Mouse (Mus musculus): ENCODE results near the gene Sdc3.

Sdc3 gene

GRCm38 (mm10) chr4:130794771-130795170 lies 2.4 kb downstream of the Sdc3 start:
- no peak for DNase-seq

GRCm38 (mm10) chr4:130795970-130796369 lies 3.6 kb downstream of the Sdc3 start:
- DNase-seq: no peak

GRCm38 (mm10) chr4:130797201-130798051 lies 5.1 kb downstream of the Sdc3 start:
- peak; percentile 47 for DNase-seq

GRCm38 (mm10) chr4:130798416-130798815 lies 6.1 kb downstream of the Sdc3 start:
- DNase-seq: no peak

- no peak for DNase-seq
Observed at GRCm38 (mm10) chr4:130799118-130799517, 6.8 kb downstream of the Sdc3 start.

GRCm38 (mm10) chr4:130799582-130799981 lies 7.2 kb downstream of the Sdc3 start:
- DNase-seq: no peak

- DNase-seq: no peak
Observed at GRCm38 (mm10) chr4:130800147-130800546, 7.8 kb downstream of the Sdc3 start.

- DNase-seq: no peak
Observed at GRCm38 (mm10) chr4:130801198-130801597, 8.9 kb downstream of the Sdc3 start.

GRCm38 (mm10) chr4:130801624-130802329 lies 9.4 kb downstream of the Sdc3 start:
- DNase-seq: no peak

- no peak for DNase-seq
Observed at GRCm38 (mm10) chr4:130803591-130803990, 11.3 kb downstream of the Sdc3 start.

GRCm38 (mm10) chr4:130804292-130804691 lies 12.0 kb downstream of the Sdc3 start:
- no peak for DNase-seq

- no peak for DNase-seq
Observed at GRCm38 (mm10) chr4:130804771-130805361, 12.5 kb downstream of the Sdc3 start.

GRCm38 (mm10) chr4:130805746-130806145 lies 13.4 kb downstream of the Sdc3 start:
- no peak for DNase-seq

GRCm38 (mm10) chr4:130806746-130807145 lies 14.4 kb downstream of the Sdc3 start:
- DNase-seq: no peak

GRCm38 (mm10) chr4:130809784-130810183 lies 17.4 kb downstream of the Sdc3 start:
- DNase-seq: no peak

GRCm38 (mm10) chr4:130810845-130811244 lies 18.5 kb downstream of the Sdc3 start:
- DNase-seq: no peak

GRCm38 (mm10) chr4:130811385-130811784 lies 19.0 kb downstream of the Sdc3 start:
- no peak for DNase-seq

GRCm38 (mm10) chr4:130813958-130814357 lies 21.6 kb downstream of the Sdc3 start:
- DNase-seq: no peak

GRCm38 (mm10) chr4:130814742-130815330 lies 22.5 kb downstream of the Sdc3 start:
- no peak for DNase-seq

- DNase-seq: no peak
Observed at GRCm38 (mm10) chr4:130815860-130816259, 23.5 kb downstream of the Sdc3 start.

- no peak for DNase-seq
Observed at GRCm38 (mm10) chr4:130819806-130820205, 27.5 kb downstream of the Sdc3 start.

GRCm38 (mm10) chr4:130820594-130821255 lies 28.4 kb downstream of the Sdc3 start:
- peak; percentile 29 for DNase-seq
